Mouse (Mus musculus) limb, embryonic 12.5 days (tissue): ENCODE data around the gene Optc. TPM values are rescaled to one million over a fixed set of nuclear protein-coding genes. Genes with fewer than 3 reads are reported as not detected.

Source experiments
- ATAC-seq: fragments of 200-750 bp; cut with Nextera tagmentation; 2 replicates; pipeline ENCODE4 v1.8.0; 2017; ENCODE audit warnings: low read depth, moderate TSS enrichment; ENCODE audit not compliant: insufficient number of reproducible peaks, insufficient read depth, low FRiP score, low TSS enrichment
- H3K27ac ChIP-seq: fragments of 300-500 bp; sonication (generic); 2 replicates; pipeline ENCODE4 v1.5.1; 2016; ENCODE audit warnings: mild to moderate bottlenecking, moderate library complexity
- H3K27me3 ChIP-seq: fragments of 300-500 bp; sonication (generic); 2 replicates; pipeline ENCODE4 v1.6.1; 2016; ENCODE audit warnings: mild to moderate bottlenecking, moderate library complexity
- H3K36me3 ChIP-seq: fragments of 300-500 bp; sonication (generic); 2 replicates; pipeline ENCODE4 v1.6.1; 2016; ENCODE audit warnings: mild to moderate bottlenecking, moderate library complexity
- H3K4me1 ChIP-seq: fragments of 300-500 bp; sonication (generic); replicated peaks from 2 replicates; pipeline ENCODE4 v1.6.1; 2016
- H3K4me2 ChIP-seq: fragments of 300-500 bp; sonication (generic); 2 replicates; pipeline ENCODE4 v1.6.1; 2016; ENCODE audit warnings: mild to moderate bottlenecking, moderate library complexity
- H3K4me3 ChIP-seq: fragments of 300-500 bp; sonication (generic); replicated peaks from 2 replicates; pipeline ENCODE4 v1.5.1; 2016; ENCODE audit warnings: mild to moderate bottlenecking
- H3K9ac ChIP-seq: fragments of 300-500 bp; sonication (generic); replicated peaks from 2 replicates; pipeline ENCODE4 v1.6.1; 2016; ENCODE audit warnings: mild to moderate bottlenecking, moderate library complexity
- H3K9me3 ChIP-seq: fragments of 300-500 bp; sonication (generic); 2 replicates; pipeline ENCODE4 v1.6.1; 2016; ENCODE audit warnings: mild to moderate bottlenecking, moderate library complexity
- WGBS: fragments of 180-500 bp; shearing (Covaris S2); methylation state at CpG from one replicate; pipeline ENCODE4 v1.1.7; 2016; 5-methylcytosine and 5-hydroxymethylcytosine counted together
- polyA plus RNA-seq: library from polyadenylated mRNA; unstranded; fragments of >200 nt; fragmentation: Nextera tagmentation; extraction: Ambion mirVana; gene quantifications from 2 replicates; pipeline ENCODE4 v1.2.1, GENCODE M21; 2016

Optc gene
- polyA plus RNA-seq = 0.27 and 0.41 TPM in 2 replicates

GRCm38 (mm10) chr1:133907949-133908658, at the start of gene Optc:
Optc (minus strand) TSS chr1:133907999.
- Histone ChIP-seq H3K36me3 (no peaks in the 10 kb centered on the region), H3K27me3 (peaks cover 53% of the 10 kb centered on the region), H3K4me1 (peaks cover 36% of the 10 kb centered on the region), H3K9ac (peak within 1 kb of the TSS; percentile 62), H3K4me2 (peak within 1 kb of the TSS; percentile 90), H3K27ac (0 out of 2 replicates have a peak within 1 kb of the TSS, but pooled peaks have one; percentile 29), H3K4me3 (peak within 1 kb of the TSS; percentile 43), H3K9me3 (no peaks in the 10 kb centered on the region)
- ATAC-seq = peak; percentile 49; the same call in 1 of the 2 replicates
- WGBS = 4% methylated on average over 28 of the region's 30 CpGs

DNA sequence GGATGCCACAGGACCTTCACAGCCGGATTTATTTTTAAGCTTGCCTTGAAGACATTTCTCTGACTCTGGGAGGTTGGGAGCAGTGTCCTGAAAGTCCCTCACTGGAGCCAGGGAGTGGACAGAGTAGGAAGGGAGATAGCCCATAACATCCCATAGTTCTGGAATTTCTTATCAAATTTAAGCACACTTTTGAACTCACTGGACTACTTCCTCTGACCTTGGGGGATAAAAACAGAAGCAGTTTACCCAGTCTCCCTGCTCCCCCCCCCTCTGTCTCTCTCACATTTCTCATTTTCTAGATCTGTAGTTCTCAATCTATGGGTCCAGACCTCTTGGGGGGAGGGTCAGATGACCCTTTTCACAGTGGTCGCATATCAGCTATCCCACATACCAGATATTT, 46.2 kb upstream of the Optc start:
- Histone ChIP-seq H3K27me3 (peaks cover 18% of the 10 kb centered on the region), H3K4me3 (no peak overlapping the region)

GRCm38 (mm10) chr1:133953261-133953742, 45.5 kb upstream of the Optc start:
- 39% methylated on average over 9 of the region's 9 CpGs for WGBS
- Histone ChIP-seq H3K27ac (no peak overlapping the region), H3K4me1 (no peaks in the 10 kb centered on the region; the same call in 1 of the 2 replicates), H3K9me3 (no peaks in the 10 kb centered on the region), H3K4me2 (no peak overlapping the region), H3K9ac (no peak overlapping the region), H3K27me3 (peaks cover 18% of the 10 kb centered on the region), H3K36me3 (no peaks in the 10 kb centered on the region), H3K4me3 (no peak overlapping the region)
- ATAC-seq = no peak

More for the DNA sequence above, 46.2 kb upstream of the Optc start:
- WGBS = 57% methylated on average over 2 of the region's 2 CpGs
- H3K4me2 ChIP-seq = no peak overlapping the region
- no peak overlapping the region for H3K27ac ChIP-seq
- H3K9ac ChIP-seq = no peak overlapping the region
- no peak for ATAC-seq
- no peaks in the 10 kb centered on the region for H3K9me3 ChIP-seq
- no peaks in the 10 kb centered on the region for H3K36me3 ChIP-seq
- no peaks in the 10 kb centered on the region; the same call in 1 of the 2 replicates for H3K4me1 ChIP-seq

- Histone ChIP-seq H3K4me1 (no peaks in the 10 kb centered on the region; the same call in 1 of the 2 replicates), H3K27ac (no peak overlapping the region), H3K27me3 (peaks cover 18% of the 10 kb centered on the region), H3K36me3 (no peaks in the 10 kb centered on the region), H3K4me3 (no peak overlapping the region), H3K9me3 (no peaks in the 10 kb centered on the region), H3K4me2 (no peak overlapping the region), H3K9ac (no peak overlapping the region)
- 64% methylated on average over 6 of the region's 6 CpGs for WGBS
- no peak for ATAC-seq
These were observed 43.8 kb upstream of the Optc start for GRCm38 (mm10) chr1:133951598-133951997.

GRCm38 (mm10) chr1:133950061-133950782, 42.4 kb upstream of the Optc start:
- no peak overlapping the region for H3K27ac ChIP-seq
- H3K9me3 ChIP-seq = no peaks in the 10 kb centered on the region
- H3K4me1 ChIP-seq = no peaks in the 10 kb centered on the region; the same call in 1 of the 2 replicates
- ATAC-seq = no peak
- H3K4me2 ChIP-seq = no peak overlapping the region
- H3K27me3 ChIP-seq = peaks cover 18% of the 10 kb centered on the region
- no peaks in the 10 kb centered on the region for H3K36me3 ChIP-seq
- 64% methylated on average over 7 of the region's 7 CpGs for WGBS
- no peak overlapping the region for H3K4me3 ChIP-seq
- no peak overlapping the region for H3K9ac ChIP-seq

DNA sequence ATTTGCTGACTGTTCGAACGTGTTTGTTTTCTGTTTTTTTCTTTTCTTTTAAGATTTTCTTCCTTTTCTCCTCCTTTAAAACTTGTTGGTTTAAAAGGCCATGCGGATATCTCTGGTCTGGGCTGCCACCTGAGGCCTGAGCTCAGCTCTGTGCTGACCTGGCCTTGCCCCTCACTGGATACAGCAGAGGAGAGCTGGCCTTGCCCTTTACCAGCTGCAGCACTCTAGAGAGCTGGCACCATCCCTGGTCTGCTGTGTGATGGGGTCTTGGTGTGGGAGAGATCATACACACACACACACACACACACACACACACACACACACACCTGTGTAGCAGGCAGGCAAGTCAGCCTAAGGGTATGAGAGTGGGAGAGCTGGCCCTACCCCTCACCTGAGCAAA, 37.3 kb upstream of the Optc start:
- Histone ChIP-seq H3K9me3 (peaks cover 18% of the 10 kb centered on the region), H3K27ac (no peak overlapping the region), H3K4me3 (no peak overlapping the region), H3K4me1 (peaks cover 17% of the 10 kb centered on the region), H3K9ac (no peak overlapping the region), H3K27me3 (peaks cover 6% of the 10 kb centered on the region; the same call in 1 of the 2 replicates), H3K36me3 (no peaks in the 10 kb centered on the region), H3K4me2 (no peak overlapping the region)
- 86% methylated on average over 3 of the region's 3 CpGs for WGBS
- ATAC-seq = no peak

DNA sequence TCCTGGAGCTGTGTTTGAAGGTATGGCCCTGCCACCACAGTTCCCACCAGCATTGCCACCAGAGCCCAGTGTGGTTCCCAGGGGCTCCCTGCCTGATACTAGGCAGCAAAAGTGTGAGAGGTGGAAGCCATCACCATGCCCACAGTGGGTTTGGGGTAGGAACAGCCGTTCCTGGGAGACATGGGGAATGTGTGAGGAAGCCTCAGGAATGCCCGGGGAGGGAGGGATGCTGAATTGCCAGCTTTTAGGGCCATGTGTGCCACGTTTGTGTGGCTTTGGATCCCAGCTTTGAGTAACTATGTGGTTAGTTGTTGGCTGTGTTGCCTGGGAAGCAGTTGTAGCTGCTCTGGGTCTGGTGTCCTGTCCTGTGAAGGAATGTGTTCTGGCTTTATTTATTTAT, 34.1 kb upstream of the Optc start:
- peak overlapping the region; percentile 6; the same call in 1 of the 2 replicates for H3K4me2 ChIP-seq
- no peak overlapping the region for H3K9ac ChIP-seq
- peak overlapping the region; percentile 71 for H3K27ac ChIP-seq
- H3K4me3 ChIP-seq = no peak overlapping the region
- no peaks in the 10 kb centered on the region for H3K36me3 ChIP-seq
- WGBS = 62% methylated on average over 3 of the region's 3 CpGs
- peaks cover 9% of the 10 kb centered on the region; the same call in 1 of the 2 replicates for H3K27me3 ChIP-seq
- peaks cover 18% of the 10 kb centered on the region for H3K9me3 ChIP-seq
- ATAC-seq = 0 out of 2 replicates have a peak, but pooled peaks have one; percentile 11
- H3K4me1 ChIP-seq = peaks cover 17% of the 10 kb centered on the region

GRCm38 (mm10) chr1:133941158-133941860, 33.5 kb upstream of the Optc start:
- peak; percentile 90 for ATAC-seq

GRCm38 (mm10) chr1:133940481-133941092, 32.8 kb upstream of the Optc start:
- WGBS = 85% methylated on average over 3 of the region's 3 CpGs
- Histone ChIP-seq H3K4me2 (no peak overlapping the region), H3K4me1 (peaks cover 17% of the 10 kb centered on the region), H3K36me3 (no peaks in the 10 kb centered on the region), H3K27me3 (peaks cover 9% of the 10 kb centered on the region; the same call in 1 of the 2 replicates), H3K27ac (no peak overlapping the region), H3K9me3 (peaks cover 18% of the 10 kb centered on the region), H3K9ac (no peak overlapping the region), H3K4me3 (no peak overlapping the region)
- no peak for ATAC-seq

More at GRCm38 (mm10) chr1:133941158-133941860, 33.5 kb upstream of the Optc start:
- Histone ChIP-seq H3K4me3 (no peak overlapping the region), H3K4me2 (peak overlapping the region; percentile 6; the same call in 1 of the 2 replicates), H3K9ac (no peak overlapping the region), H3K9me3 (peaks cover 18% of the 10 kb centered on the region), H3K27me3 (peaks cover 9% of the 10 kb centered on the region; the same call in 1 of the 2 replicates), H3K36me3 (no peaks in the 10 kb centered on the region), H3K27ac (peak overlapping the region; percentile 71), H3K4me1 (peaks cover 17% of the 10 kb centered on the region)
- WGBS = 15% methylated on average over 11 of the region's 11 CpGs

GRCm38 (mm10) chr1:133939708-133940107, 31.9 kb upstream of the Optc start:
- no peak overlapping the region for H3K27ac ChIP-seq
- WGBS = 80% methylated on average over 8 of the region's 8 CpGs
- H3K4me1 ChIP-seq = peaks cover 17% of the 10 kb centered on the region
- peaks cover 9% of the 10 kb centered on the region; the same call in 1 of the 2 replicates for H3K27me3 ChIP-seq
- H3K9ac ChIP-seq = no peak overlapping the region
- peaks cover 18% of the 10 kb centered on the region for H3K9me3 ChIP-seq
- H3K4me2 ChIP-seq = no peak overlapping the region
- ATAC-seq = no peak
- no peaks in the 10 kb centered on the region for H3K36me3 ChIP-seq
- H3K4me3 ChIP-seq = no peak overlapping the region
